Mouse (Mus musculus): ENCODE measurements at regions not wholly inside any gene's neighbourhood (a gene's known extent, or its start where the extent isn't known, plus 50 kb on each side); places are given as distances from the start of the nearest gene placed in this dataset.
A peak's percentile ranks its signal among the peaks of the same experiment; 100 is the strongest.

GRCm38 (mm10) chr5:77594719-77595118, 186.9 kb upstream of the Igfbp7 start:
- no peak for DNase-seq (ENCODE audit: low spot score)

GRCm38 (mm10) chr5:77589252-77589651, 181.4 kb upstream of the Igfbp7 start:
- no peak for DNase-seq (ENCODE audit: low spot score)

- no peak for DNase-seq (ENCODE audit: low spot score)
Observed at GRCm38 (mm10) chr5:77581702-77582101, 173.9 kb upstream of the Igfbp7 start.

GRCm38 (mm10) chr5:77581106-77581638, 173.3 kb upstream of the Igfbp7 start:
- DNase-seq (ENCODE audit: low spot score) = peak; percentile 17

- DNase-seq (ENCODE audit: low spot score) = no peak
Observed at GRCm38 (mm10) chr5:77579826-77580745, 172.2 kb upstream of the Igfbp7 start.

- no peak for DNase-seq (ENCODE audit: low spot score)
Observed at GRCm38 (mm10) chr5:77576881-77577280, 169.0 kb upstream of the Igfbp7 start.

GRCm38 (mm10) chr5:77575780-77576179, 167.9 kb upstream of the Igfbp7 start:
- no peak for DNase-seq (ENCODE audit: low spot score)

- DNase-seq (ENCODE audit: low spot score) = no peak
Observed at GRCm38 (mm10) chr5:77570364-77570763, 162.5 kb upstream of the Igfbp7 start.

- no peak for DNase-seq (ENCODE audit: low spot score)
Observed at GRCm38 (mm10) chr5:77568121-77568520, 160.3 kb upstream of the Igfbp7 start.

- no peak for DNase-seq (ENCODE audit: low spot score)
Observed at GRCm38 (mm10) chr5:77552580-77552979, 144.7 kb upstream of the Igfbp7 start.

GRCm38 (mm10) chr5:77552081-77552480, 144.2 kb upstream of the Igfbp7 start:
- no peak for DNase-seq (ENCODE audit: low spot score)

- DNase-seq (ENCODE audit: low spot score) = no peak
Observed at GRCm38 (mm10) chr5:77546001-77546620, 138.3 kb upstream of the Igfbp7 start.

- peak; percentile 15 for DNase-seq (ENCODE audit: low spot score)
Observed at GRCm38 (mm10) chr5:77532261-77533015, 124.6 kb upstream of the Igfbp7 start.

GRCm38 (mm10) chr5:77530376-77530775, 122.5 kb upstream of the Igfbp7 start:
- DNase-seq (ENCODE audit: low spot score) = no peak

GRCm38 (mm10) chr5:77517252-77517651, 109.4 kb upstream of the Igfbp7 start:
- DNase-seq (ENCODE audit: low spot score) = no peak

GRCm38 (mm10) chr5:77515448-77515847, 107.6 kb upstream of the Igfbp7 start:
- DNase-seq (ENCODE audit: low spot score) = no peak

GRCm38 (mm10) chr5:77502684-77503083, 94.8 kb upstream of the Igfbp7 start:
- DNase-seq (ENCODE audit: low spot score) = no peak

- DNase-seq (ENCODE audit: low spot score) = peak; percentile 7
Observed at GRCm38 (mm10) chr5:77499949-77500460, 92.2 kb upstream of the Igfbp7 start.

- DNase-seq (ENCODE audit: low spot score) = no peak
Observed at GRCm38 (mm10) chr5:77494601-77495000, 86.8 kb upstream of the Igfbp7 start.

GRCm38 (mm10) chr5:77488969-77489368, 81.1 kb upstream of the Igfbp7 start:
- DNase-seq (ENCODE audit: low spot score) = no peak

GRCm38 (mm10) chr5:77487837-77488827, 80.3 kb upstream of the Igfbp7 start:
- DNase-seq (ENCODE audit: low spot score) = no peak

Measured in layer of hippocampus, adult 11-12 months (tissue).